Mouse (Mus musculus) T-helper 2 cell (primary cell): Measurements from ENCODE around the gene Tnip2.

Experiments
- in situ Hi-C: fragments of 300-600 bp; cut with MboI, MseI; formaldehyde crosslinking; loops from one replicate; pipeline ENCODE4 v1.15.1; 2025; ENCODE audit warnings: high pct_unique_total_duplicates

The Tnip2 gene

GRCm38 (mm10) chr5:34466079-34466478 lies 47.7 kb downstream of the Tnip2 start:
- in situ Hi-C loops, result no loop called here

- in situ Hi-C loops, result no loop called here
Observed at GRCm38 (mm10) chr5:34461841-34462240, 52.0 kb downstream of the Tnip2 start.

GRCm38 (mm10) chr5:34461294-34461693 lies 52.5 kb downstream of the Tnip2 start:
- in situ Hi-C loops, result no loop called here

GRCm38 (mm10) chr5:34458994-34459393 lies 54.8 kb downstream of the Tnip2 start:
- in situ Hi-C loops, result no loop called here

- in situ Hi-C loops, result no loop called here
Observed at GRCm38 (mm10) chr5:34446207-34446606, 67.6 kb downstream of the Tnip2 start.
